Mouse (Mus musculus) layer of hippocampus, adult 8-10 months (tissue): ENCODE results near the gene Pih1d1. TPM values are rescaled to one million over a fixed set of nuclear protein-coding genes. Genes with fewer than 3 reads are reported as not detected.
"Not testable (repeated sequence)": the region's sequence is repeated elsewhere in the genome, so short reads cannot be mapped to it uniquely, and the experiment has no call there.

Experiments
- DNase-seq, 2 experiments: peaks; one replicate each; pipeline ENCODE4 v3.0.0; 2022; ENCODE audit warnings: low spot score in 2 of 2
- total RNA-seq, 4 experiments: library from RNA; stranded (reverse); gene quantifications; 2 replicates each; pipeline ENCODE4 v1.2.4; 2022

Pih1d1 gene
- total RNA-seq: 10 to 100 TPM; 37.5 to 56.7 (median 46.3) TPM

DNA sequence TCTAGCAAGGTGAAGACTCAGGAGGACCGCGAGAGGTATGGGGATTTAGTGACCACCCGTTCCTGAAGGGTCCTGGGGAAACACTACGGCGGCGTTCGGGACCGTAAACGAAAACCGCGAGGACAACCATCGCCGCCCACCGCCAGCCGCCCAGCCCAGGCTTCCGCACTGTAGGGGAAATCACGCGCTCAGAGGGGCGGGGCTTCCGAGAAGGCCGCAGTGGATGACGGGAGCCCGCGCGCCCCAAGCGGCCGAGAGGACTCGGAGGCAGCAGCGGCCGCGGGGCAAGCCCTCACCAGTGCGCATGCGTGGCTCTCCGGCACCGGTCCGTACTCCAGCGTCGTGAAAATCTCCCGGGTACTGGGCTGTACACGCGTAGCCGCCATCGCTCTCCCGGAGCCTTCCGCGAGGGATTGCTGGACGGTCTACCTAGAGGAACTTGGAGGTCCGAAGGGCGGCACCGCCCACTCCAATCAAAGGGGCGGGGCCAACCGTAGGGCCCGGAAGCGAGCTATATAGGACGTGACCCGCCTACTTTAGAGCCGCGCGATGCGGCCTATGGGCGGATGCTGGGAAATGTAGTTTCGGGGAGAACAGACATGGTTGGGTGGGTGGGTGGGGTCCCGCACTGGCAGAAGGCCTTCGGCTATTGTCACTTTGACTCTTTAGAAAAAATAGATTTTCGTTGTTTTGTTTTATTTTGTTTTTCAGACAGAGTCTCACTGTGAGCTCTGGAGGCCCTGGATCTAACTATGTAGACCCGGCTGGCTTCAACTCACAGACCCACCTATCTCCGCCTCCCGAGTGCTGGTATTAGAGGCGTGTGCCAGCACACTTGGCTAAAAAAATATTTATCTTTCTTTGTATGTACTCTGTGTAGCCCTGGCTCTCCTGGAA is at the start of gene Pih1d1, which contains the start of gene Aldh16a1:
Pih1d1 (plus strand) TSS at position 208 of the 897 bp plus-strand sequence.
Aldh16a1 (minus strand) TSS at position 489 of the 897 bp plus-strand sequence.
- peak; percentile 93 to 98 for DNase-seq

DNA sequence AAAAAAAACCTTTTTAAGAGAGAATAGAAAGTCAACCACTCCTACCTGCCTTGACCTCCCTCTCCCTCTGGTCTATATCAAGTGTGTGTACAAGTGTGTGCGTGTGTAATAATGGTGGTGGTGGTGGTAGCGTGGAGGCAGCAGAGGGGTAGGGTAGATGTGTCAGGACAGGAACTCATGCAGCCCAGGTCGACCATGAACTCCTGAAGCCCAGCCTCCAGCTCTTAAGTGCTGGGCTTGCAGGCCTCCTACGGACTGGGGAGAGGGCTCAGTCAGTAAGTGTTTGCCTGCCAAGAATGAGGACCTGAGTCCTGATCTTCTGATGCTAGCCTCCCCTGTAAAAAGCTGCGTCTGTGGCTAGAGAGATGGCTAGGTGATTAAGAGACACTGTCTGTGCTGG is 49.2 kb upstream of the Pih1d1 start:
- DNase-seq: no peak

DNA sequence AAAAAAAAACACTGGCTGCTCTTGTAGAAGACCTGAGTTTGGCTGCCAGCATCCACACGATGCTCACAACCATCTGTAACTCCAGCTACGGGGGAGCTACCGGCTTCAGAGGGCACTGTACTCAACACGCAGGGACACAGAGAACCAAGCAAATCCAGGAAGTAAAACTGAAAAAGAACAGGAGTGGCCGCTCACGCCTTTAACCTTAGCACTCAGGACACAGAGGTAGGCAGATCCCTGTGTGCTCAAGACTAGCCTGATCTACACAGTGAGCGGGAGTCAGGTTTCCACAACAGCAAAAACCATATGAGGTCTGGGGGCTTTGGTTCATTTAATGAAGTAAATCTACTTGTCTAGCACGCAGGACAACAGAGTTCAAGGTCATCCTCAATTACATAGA is 48.6 kb upstream of the Pih1d1 start:
- no peak for DNase-seq

DNA sequence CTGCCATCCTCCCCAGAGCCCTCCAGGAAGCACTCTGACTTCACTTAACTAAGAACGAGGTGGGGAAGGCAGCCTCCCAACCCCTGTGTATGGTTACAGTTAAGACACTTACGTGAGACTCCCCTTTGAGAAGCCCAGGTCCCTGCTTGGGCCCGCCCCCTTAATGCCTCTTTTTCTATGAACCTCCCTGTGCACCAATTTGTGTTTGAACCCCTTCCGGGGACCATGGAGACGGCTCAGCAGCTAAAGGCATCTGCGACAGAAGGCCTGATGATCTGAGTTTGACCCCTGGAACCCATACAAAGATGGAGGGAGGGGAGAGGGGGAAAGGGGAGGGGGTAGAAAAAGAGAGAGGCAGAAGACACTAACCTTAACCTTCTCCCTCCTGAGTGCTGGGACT is 47.7 kb upstream of the Pih1d1 start:
- DNase-seq: no peak

GRCm38 (mm10) chr7:45107052-45107645 is 47.0 kb upstream of the Pih1d1 start:
- DNase-seq: no peak

DNA sequence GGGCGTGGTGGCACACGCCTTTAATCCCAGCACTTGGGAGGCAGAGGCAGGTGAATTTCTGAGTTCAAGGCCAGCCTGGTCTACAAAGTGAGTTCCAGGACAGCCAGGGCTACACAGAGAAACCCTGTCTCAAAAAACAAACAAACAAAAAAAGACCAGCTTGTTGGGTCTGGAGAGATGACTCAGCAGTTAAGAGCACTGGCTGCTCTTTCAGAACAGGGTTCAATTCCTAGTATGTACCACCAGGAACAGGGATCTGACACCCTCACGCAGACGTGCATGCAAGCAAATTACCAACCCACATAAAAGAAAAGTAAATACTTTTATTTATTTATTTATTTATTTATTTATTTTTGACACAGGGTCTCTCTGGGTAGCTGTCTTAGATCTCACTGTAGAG is 44.0 kb upstream of the Pih1d1 start:
- DNase-seq: not testable (repeated sequence)

- DNase-seq: no peak
Measured at GRCm38 (mm10) chr7:45111940-45112339, 42.2 kb upstream of the Pih1d1 start.

DNA sequence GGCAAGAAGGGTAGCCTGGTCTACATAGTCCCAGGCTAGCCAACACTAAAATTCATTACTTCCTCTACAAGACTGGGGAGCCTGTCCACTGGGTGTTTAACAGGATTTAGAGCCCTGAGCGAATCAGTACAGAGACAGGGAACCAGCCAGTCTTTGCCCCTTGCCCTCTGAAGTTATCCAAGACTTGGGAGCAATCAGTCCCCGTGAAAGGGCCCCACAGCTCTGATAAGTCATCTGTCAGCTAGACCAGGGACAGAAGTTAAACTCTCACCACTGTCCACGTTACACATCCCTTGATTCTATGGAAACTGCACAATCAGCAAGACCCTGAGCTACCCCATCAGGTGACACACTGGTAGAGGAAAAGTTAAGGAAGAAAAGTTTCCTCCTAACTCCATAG is 41.6 kb upstream of the Pih1d1 start:
- no peak for DNase-seq

DNA sequence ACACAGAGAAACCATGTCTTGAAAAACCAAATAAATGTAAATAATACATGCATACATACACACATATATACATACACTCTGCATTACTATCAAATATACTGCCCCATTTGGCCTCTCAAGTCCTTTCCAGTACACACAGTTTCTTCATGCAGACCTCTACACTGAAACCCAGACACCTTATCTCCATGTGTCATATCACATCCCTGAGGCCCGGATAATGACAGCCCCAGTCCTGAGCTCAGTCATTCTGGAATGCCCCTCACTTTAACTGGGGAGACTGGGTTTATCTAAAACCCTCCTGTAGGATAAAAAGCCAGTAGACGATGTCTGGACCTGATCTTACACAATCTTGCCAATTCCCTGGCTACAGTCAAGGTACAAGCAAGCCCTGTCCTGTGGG is 40.6 kb upstream of the Pih1d1 start:
- no peak for DNase-seq

DNA sequence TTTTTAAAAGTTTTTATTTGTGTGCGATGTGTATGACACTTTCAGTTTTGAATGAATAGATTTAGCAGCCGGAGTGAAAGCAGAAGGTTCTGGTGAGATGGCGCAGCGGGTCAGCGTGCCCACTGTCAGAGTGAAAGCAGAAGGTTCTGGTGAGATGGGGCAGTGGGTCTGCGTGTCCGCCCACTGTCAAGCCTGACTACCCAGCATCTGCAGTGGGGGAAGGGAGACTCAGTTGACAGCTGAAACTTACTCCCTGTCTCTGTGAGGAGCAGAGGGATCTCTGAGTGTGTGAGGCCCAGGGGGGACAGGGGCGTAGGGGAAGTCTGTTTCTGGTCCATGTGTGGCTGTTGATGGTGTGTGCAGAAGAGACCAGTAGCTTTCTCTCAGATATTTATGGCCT is 36.5 kb upstream of the Pih1d1 start:
- no peak for DNase-seq

DNA sequence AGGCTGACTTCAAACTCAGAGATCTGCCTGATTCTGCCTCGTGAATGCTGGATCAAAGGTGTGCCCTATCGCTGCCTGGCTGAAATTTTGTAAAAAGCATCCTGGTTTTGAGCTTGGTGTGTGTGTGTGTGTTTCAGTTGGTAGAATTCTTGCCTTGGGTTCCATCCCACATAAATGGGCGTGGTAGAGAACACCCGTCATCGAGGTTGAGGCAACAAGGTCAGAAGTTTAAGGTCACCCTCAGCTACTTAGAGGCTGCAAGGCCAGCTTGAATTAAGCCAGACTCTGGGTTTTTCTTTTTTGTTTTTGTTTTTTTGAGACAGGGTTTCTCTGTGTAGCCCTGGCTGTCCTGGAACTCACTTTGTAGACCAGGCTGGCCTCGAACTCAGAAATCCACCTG is 35.8 kb upstream of the Pih1d1 start:
- no peak for DNase-seq

DNA sequence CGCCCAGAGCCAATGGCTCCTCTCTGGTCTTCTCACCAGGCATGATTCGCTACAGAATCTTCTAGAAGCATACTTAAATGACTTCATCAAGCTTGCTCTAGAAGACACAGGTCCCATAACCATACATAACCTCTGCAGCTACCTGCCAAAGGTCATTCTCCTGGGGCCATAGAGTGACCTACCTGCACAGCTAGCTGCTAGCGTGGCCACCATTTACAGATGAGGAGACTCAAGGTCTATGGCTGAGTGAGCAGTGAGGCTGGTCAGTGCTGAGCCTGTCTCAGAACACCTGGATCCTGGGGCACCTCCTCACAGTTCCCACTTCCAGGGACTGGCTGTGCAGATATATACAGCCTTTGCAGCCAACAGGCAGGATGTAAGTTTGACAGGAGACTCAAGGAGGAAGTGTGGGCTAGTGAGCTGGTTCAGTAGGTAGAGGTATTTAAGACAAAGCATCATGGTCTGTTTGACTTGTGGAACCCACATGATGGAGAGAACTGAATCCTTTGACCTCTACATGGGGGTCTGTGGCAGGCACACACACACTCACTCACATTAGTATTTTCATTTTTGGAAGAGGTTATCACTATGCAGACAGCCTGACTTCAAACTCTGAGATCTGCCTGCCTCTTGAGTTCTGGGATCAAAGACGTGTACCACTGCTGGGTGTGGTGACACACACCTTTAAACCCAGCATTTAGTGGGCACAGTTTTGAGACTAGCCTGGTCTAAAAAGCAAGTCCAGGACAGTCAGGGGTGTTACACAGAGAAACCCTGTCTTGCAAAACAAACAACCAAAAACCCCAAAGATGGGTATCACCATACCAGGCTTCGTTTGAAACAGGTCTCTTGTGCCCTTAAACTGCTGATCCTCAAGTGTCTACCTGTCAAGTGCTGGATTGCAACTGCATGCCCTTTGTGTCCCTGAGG is 34.1 kb upstream of the Pih1d1 start:
- DNase-seq: no peak

DNA sequence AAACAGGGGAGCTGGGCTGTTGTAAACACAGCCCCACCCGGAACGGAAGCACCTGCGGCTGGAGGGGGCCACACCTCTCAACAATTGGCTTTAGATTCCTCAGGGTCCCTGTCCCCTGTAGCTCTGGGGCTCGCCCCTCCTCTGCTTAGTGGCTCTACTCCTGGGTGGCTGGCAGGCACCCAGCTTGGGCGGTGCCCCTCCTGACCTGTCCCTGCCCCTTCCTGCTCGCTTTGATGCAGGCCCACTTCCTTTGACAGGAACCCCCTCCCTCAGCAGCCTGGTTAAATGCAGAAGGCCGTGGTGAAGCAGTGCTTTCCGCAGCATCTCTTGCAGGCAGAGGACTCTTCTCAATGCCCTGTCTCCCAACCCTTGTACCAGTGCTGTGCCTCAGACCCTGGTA is 32.7 kb upstream of the Pih1d1 start:
- no peak for DNase-seq

DNA sequence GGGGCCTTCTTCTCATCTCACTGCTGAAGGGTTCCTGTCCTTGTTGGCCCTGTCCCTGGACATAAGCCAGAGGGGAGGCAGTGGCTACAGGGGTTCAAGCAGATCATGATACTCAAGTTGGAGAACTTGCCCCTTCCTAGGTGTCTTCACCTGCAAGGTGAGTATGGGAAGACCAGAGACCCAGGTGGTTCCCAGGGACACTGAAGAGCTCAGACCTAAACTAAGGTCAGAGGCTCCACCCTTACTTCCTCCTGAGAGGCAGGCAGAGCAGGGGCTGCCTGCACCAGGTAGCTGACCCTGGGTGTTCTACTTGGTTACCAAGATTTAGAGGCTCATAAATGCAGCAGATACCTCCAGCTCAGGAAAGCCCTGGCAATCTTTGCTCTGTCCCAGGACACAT is 32.1 kb upstream of the Pih1d1 start:
- no peak for DNase-seq

- no peak for DNase-seq
Measured at GRCm38 (mm10) chr7:45122561-45123185, 31.4 kb upstream of the Pih1d1 start.

DNA sequence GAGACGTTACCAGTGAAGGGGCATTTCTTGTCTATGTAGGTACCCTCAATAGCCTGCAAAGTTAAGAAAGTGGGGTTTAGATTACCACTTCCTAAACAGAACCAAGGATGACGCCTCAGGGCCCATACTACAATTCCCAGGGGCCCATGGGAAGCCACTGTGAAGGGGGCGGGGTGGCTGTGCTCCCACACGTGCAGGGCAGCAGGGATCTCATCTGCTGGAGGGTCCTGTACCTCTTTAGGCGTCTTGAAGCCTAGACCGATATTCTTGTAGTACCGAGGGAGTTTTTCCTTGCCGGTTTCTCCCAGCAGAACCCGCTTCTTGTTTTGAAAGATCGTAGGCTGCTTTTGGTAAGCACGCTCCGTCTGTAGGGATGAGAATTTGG is 30.9 kb upstream of the Pih1d1 start:
- DNase-seq: no peak

DNA sequence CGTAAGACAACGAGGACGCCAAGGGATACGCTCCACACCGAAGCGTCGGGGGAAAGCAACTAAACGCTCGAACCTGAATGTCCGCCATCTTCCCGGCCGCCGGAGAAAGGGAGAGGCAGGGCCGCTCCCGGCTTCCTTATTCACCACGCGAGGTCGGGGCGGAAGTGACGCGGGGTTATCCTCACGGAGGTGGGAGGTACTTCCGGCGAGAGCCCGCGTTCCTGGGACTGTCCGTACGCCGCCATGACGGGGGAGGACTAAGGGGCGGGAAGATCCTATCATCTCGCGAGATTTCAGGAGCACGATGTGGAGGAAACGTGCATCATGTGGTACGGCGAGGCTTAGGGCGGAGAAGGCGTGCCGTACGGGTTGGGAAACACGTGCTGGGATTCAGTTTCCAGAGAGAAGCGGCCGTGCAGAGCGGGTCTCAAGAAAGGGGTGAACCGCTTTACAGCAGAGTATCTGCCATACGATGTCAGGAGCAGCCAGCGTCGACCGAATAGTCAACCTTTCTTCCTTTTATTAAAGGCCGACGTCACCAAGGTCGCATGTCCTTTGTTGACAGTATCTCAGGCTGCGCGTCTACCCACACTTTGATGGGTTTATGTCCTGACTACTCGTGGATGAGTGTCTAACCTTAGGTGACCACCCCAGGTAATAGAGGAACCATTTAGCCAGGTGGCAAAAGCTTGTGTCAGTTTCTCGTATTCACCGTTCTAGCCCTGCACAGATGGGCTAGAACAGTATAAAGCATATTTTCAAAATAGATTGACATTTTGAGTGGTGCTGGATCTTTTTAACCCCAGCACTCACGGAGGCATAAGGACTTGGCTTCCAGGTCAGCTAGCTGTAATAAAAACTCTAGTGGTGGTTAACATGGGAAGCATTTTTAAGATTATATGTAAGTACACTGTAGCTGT is 29.6 kb upstream of the Pih1d1 start, which contains the start of gene Rps11:
Rps11 (minus strand) TSS at position 216 of the 920 bp plus-strand sequence.
- DNase-seq: peak; percentile 98 to 99

- no peak for DNase-seq
Measured at GRCm38 (mm10) chr7:45125144-45125600, 28.9 kb upstream of the Pih1d1 start.

DNA sequence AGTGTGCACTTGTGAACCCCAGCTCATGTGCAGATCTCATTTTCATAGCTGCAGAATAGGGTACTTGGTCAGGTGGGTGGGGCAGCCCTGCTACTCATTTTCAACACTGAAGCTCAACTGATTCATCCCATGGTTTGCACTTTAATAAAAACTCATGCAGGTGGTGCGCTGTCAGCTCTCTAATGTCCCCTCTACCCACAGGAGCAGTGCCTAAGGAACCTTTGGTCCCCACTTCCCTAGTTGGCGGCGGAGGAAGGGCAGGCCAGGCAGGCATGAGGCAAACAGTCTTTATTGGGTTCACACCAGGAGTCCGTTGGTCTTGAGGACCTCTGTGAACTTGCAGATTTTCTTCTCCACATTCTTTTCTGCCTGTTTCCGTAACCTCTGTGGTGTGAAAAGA is 28.5 kb upstream of the Pih1d1 start:
- DNase-seq: not testable (repeated sequence)
